Mouse (Mus musculus) liver, adult 2 months (tissue): ENCODE data around the gene Mael. TPM values are rescaled to one million over a fixed set of nuclear protein-coding genes. Genes with fewer than 3 reads are reported as not detected.

Experiments
- DNase-seq: peaks from one replicate; pipeline ENCODE4 v3.0.0-alpha.2; 2011; ENCODE audit warnings: low read depth, low spot score; ENCODE audit errors: extremely low read depth
- H3K27ac ChIP-seq: fragments of 200-500 bp; replicated peaks from 2 replicates; pipeline ENCODE4 v1.5.1; 2012; ENCODE audit warnings: low read depth, mild to moderate bottlenecking, control low read depth, inconsistent platforms, low read length; ENCODE audit not compliant: insufficient read depth
- H3K27me3 ChIP-seq: fragments of 200-500 bp; 2 replicates; pipeline ENCODE4 v1.6.1; 2012; ENCODE audit warnings: mild to moderate bottlenecking, moderate library complexity, low read length, inconsistent platforms; ENCODE audit not compliant: control insufficient read depth, insufficient read depth
- H3K36me3 ChIP-seq: fragments of 200-500 bp; 2 replicates; pipeline ENCODE4 v1.6.1; 2012; ENCODE audit warnings: low read length, inconsistent platforms; ENCODE audit not compliant: control insufficient read depth, insufficient read depth
- H3K4me1 ChIP-seq: fragments of 200-500 bp; 2 replicates; pipeline ENCODE4 v1.6.1; 2011; ENCODE audit warnings: low read length; ENCODE audit not compliant: control insufficient read depth, insufficient read depth
- H3K4me3 ChIP-seq: fragments of 200-500 bp; 2 replicates; pipeline ENCODE4 v1.5.1; 2011; ENCODE audit warnings: low read depth, mild to moderate bottlenecking, control low read depth, low read length, moderate library complexity; ENCODE audit not compliant: insufficient read depth
- H3K79me2 ChIP-seq: fragments of 200-500 bp; 2 replicates; pipeline ENCODE4 v1.6.1; 2012; ENCODE audit warnings: inconsistent platforms, mild to moderate bottlenecking, low read length, moderate library complexity; ENCODE audit not compliant: control insufficient read depth, insufficient read depth
- H3K9ac ChIP-seq: fragments of 200-500 bp; 2 replicates; pipeline ENCODE4 v1.6.1; 2012; ENCODE audit warnings: low read depth, mild to moderate bottlenecking, control low read depth, inconsistent platforms, low read length
- CTCF ChIP-seq: fragments of 200-500 bp; IDR thresholded peaks from 2 replicates; pipeline ENCODE4 v1.5.1; 2011; ENCODE audit warnings: low read depth, low read length, control low read depth
- POLR2A ChIP-seq: fragments of 200-500 bp; IDR thresholded peaks from 2 replicates; pipeline ENCODE4 v1.6.1; 2011; ENCODE audit warnings: low read length, control low read depth; ENCODE audit not compliant: insufficient read depth; ENCODE audit errors: extremely low read depth
- WGBS: fragments of 180-500 bp; shearing (Covaris S2); methylation state at CpG from one replicate; pipeline ENCODE4 v1.1.7; 2018; 5-methylcytosine and 5-hydroxymethylcytosine counted together
- polyA plus RNA-seq: library from polyadenylated mRNA; depleted of rRNA; stranded (reverse); fragments of >200 nt; gene quantifications from 2 replicates; pipeline ENCODE4 v1.2.3, GENCODE M21; 2012
- total RNA-seq: library from RNA; depleted of rRNA; stranded (reverse); fragments of >200 nt; gene quantifications from 2 replicates; pipeline ENCODE4 v1.2.3, GENCODE M21; 2014

Gene Mael
- total and polyA plus RNA-seq, 2 experiments, result not detected

DNA sequence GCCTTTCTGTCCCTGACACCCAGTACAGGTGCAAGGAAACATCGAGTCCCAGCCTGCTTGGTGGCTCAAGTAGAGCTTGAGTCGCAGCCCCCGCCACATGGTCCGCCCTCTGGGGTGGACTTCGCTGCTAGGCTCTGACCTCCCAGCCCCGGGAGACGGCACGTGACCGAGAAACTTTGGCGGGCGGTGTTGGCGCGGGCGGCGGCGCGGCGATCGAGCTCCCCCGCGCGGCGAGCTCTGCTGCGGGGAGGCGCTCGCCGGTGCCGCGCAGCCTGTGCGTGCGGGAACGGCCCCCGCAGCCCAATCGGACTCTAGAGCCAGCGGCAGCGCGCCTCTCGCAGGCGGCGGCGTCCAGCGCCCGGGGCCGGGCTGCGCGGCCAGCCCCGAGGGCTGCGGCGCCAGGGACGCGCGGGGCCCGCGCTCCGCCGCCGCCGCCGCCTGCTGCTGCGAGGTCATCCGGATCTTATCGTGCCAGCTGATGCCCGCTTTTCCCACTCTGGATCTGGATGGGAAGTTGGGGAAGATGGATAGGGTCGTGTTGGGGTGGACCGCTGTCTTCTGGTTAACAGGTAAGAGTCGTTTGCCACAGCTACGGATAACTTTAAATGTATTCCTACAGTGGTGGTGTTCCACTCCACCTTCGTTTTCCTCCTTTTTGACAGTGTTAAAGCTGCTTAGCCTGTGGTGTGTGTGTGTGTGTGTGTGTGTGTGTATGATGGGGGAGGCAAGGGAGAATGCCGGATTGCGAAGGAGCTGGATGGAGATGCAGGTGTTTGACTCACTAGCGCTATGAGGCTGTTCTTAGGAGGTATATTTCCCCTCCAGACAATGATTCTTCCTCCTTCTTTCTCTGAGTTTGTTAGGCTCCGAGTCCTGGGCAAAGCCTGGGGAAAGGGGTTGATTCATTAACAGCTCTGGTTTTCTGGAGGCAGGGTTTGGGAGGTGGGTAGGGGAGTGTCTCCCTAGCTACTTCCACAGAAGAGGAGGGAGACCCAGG lies 15.6 kb upstream of the Mael start, which contains the start of gene Ildr2:
Ildr2 (plus strand) TSS at position 242 of the 997 bp plus-strand sequence.
- under 1% methylated on average over 70 of the region's 72 CpGs for WGBS
- peak within 1 kb of the TSS; percentile 76 for H3K9ac ChIP-seq
- TF ChIP-seq POLR2A, result no peak
- TF ChIP-seq CTCF, result peak; percentile 19; the same call in 1 of the 2 replicates
- no peaks in the 10 kb centered on the region for H3K36me3 ChIP-seq
- no peak within 1 kb of the TSS for H3K27ac ChIP-seq
- H3K79me2 ChIP-seq, result peaks cover 13% of the 10 kb centered on the region
- DNase-seq, result peak; percentile 52
- H3K4me3 ChIP-seq, result peak within 1 kb of the TSS; percentile 56
- H3K27me3 ChIP-seq, result no peaks in the 10 kb centered on the region
- H3K4me1 ChIP-seq, result peaks cover 7% of the 10 kb centered on the region

DNA sequence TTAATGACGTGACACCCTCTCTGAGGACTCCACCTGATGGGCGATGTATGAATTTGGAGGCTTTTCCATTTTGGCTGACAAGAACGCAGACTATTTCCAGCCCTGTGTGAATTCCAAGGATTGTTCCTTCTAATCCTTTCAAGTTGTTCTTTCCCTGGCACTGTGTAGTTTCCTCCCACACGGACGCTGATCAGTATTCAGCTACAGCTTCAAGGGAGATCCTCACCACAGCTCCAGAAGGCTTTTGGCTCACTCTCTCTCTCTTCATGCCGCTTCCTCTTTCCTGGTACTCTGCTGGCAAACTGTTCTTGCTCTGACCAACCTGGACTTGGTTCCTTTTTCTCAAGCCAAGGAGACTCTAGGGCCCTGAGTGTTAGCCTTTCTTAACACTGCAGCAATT lies 5.7 kb upstream of the Mael start:
- Histone ChIP-seq H3K27me3 (no peaks in the 10 kb centered on the region), H3K4me3 (no peak overlapping the region), H3K9ac (no peak overlapping the region), H3K4me1 (no peaks in the 10 kb centered on the region), H3K27ac (no peak overlapping the region), H3K36me3 (no peaks in the 10 kb centered on the region), H3K79me2 (no peaks in the 10 kb centered on the region)
- DNase-seq, result no peak
- TF ChIP-seq CTCF (no peak), POLR2A (no peak)
- 77% methylated on average over 6 of the region's 6 CpGs for whole genome bisulfite sequencing

DNA sequence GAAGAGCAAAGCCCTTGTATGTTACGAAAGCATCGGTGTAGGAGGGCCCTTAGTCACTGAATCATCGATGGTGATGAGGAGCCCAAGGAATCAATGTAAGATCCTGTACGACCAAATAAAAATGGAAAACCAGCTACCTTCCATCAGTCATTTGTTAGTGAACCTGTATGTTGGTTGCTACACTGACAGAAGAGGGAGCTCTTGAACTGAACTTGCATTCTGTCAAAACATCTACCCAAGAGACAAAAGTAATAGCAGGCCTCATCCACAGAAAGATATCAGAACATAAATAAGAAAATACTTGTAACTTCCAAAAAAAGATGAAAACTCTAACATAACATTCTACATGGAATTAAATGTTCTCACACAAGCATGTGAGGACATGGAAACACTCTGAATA lies 24.4 kb downstream of the Mael start:
- Histone ChIP-seq H3K9ac (no peak overlapping the region), H3K27me3 (no peaks in the 10 kb centered on the region), H3K27ac (no peak overlapping the region), H3K4me1 (no peaks in the 10 kb centered on the region), H3K4me3 (no peak overlapping the region), H3K79me2 (no peaks in the 10 kb centered on the region), H3K36me3 (no peaks in the 10 kb centered on the region)
- 75% methylated on average over 4 of the region's 4 CpGs for WGBS
- DNase-seq, result peak; percentile 70
- peak; percentile 49 for TF ChIP-seq CTCF
- no peak for TF ChIP-seq POLR2A

DNA sequence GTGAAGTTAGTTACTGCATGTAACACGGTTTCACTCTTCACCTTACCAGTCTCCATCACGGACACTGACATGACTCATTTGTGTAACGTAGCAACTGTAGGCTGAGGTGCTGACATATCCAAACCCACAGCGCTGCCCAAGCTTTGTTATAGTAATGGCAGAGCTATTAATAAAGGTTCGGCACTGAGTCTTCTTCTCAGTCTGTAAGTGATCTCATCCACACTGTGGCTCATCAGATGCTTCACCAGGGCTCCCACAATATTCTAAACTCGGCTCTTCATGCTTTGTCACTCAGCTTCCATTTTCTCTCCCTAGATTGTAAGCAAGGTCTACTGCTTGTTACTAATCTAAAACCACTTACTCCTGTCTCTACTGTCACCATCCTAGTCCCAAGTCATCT lies 29.2 kb downstream of the Mael start:
- Histone ChIP-seq H3K79me2 (no peaks in the 10 kb centered on the region), H3K36me3 (no peaks in the 10 kb centered on the region), H3K9ac (no peak overlapping the region), H3K4me3 (no peak overlapping the region), H3K27ac (no peak overlapping the region), H3K4me1 (no peaks in the 10 kb centered on the region), H3K27me3 (no peaks in the 10 kb centered on the region)
- TF ChIP-seq CTCF (no peak), POLR2A (no peak)
- no peak for DNase-seq
- 78% methylated on average over 6 of the region's 6 CpGs for WGBS

DNA sequence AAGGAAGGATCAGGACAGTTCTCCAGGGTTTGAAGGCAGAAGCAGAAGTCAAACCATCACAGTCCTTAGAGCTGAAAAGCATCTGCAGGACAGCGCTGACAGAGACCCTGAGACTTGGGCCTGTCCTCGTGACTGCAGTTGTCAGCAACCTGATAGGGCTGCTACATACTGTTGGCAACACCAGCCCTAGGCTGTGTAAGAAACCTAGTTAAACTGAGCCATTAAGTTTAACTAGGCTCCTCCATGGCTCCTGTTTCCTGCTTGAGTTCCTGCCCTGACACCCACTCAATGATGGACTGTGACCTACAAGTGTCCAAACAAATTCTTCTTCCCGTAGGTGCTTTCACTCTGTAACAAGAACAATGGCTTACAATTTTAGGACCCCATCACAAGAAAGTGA lies 33.4 kb downstream of the Mael start:
- no peak overlapping the region for H3K27ac ChIP-seq
- no peak overlapping the region for H3K4me3 ChIP-seq
- H3K27me3 ChIP-seq, result no peaks in the 10 kb centered on the region
- no peak overlapping the region for H3K9ac ChIP-seq
- H3K4me1 ChIP-seq, result no peaks in the 10 kb centered on the region
- no peak for TF ChIP-seq POLR2A
- no peaks in the 10 kb centered on the region for H3K36me3 ChIP-seq
- no peaks in the 10 kb centered on the region for H3K79me2 ChIP-seq
- WGBS, result 78% methylated on average over 3 of the region's 3 CpGs
- no peak for DNase-seq

DNA sequence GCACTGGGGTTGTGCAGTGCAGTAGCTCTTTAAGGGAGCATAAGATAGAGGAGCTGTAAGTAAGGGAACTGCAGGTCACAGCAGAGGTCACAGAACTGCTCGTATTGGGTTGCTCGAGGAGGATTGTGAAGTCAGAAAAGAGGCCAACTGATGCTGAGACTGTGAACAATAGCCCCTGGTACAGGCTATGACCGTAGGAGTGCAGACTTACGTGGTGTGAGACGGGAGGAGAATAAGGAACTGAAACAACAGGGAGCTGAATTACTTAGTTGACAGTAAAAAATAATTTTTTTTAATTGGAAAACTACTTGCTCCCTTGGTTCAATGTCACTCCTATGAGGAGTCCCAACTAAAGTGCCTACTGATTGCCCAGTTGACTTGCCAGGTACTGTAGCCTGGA lies 34.4 kb downstream of the Mael start:
- no peak for DNase-seq
- Histone ChIP-seq H3K27me3 (no peaks in the 10 kb centered on the region), H3K9ac (no peak overlapping the region), H3K4me1 (no peaks in the 10 kb centered on the region), H3K27ac (no peak overlapping the region), H3K36me3 (no peaks in the 10 kb centered on the region), H3K79me2 (no peaks in the 10 kb centered on the region), H3K4me3 (no peak overlapping the region)
- WGBS, result 59% methylated on average over 5 of the region's 5 CpGs
- TF ChIP-seq POLR2A, result no peak
